Mouse (Mus musculus): Measurements from ENCODE around the gene Cd3eap.

GRCm38 (mm10) chr7:19311991-19312390, 47.3 kb downstream of the Cd3eap start:
- TF ChIP-seq CTCF (IDR thresholded peaks at IDR 0.05 in 2 of 3, conservative IDR thresholded peaks at IDR 0.05 in 1 of 3; ENCODE audit: control insufficient read depth in 1 of 3, insufficient read depth in 1 of 3, low read depth in 2 of 3, low read length in 3 of 3, poor library complexity in 1 of 3, severe bottlenecking in 1 of 3) (no peak), MAZ (IDR thresholded peaks at IDR 0.05; ENCODE audit: low read depth, low read length) (no peak), POLR2AphosphoS5 (IDR thresholded peaks at IDR 0.05; ENCODE audit: borderline replicate concordance, low read depth, low read length) (no peak), USF2 (IDR thresholded peaks at IDR 0.05; ENCODE audit: borderline replicate concordance in 1 of 2, insufficient read depth in 1 of 2, low read depth in 1 of 2, low read length in 2 of 2) (no peak), SIN3A (IDR thresholded peaks at IDR 0.05; ENCODE audit: low read length) (no peak), KAT2A (conservative IDR thresholded peaks at IDR 0.05; ENCODE audit: low read depth, low read length) (no peak), BHLHE40 (IDR thresholded peaks at IDR 0.05; ENCODE audit: borderline replicate concordance, low read depth, low read length) (no peak), EP300 (IDR thresholded peaks at IDR 0.05; ENCODE audit: low read depth in 1 of 2, low read length in 2 of 2) (no peak), MAX (IDR thresholded peaks at IDR 0.05; ENCODE audit: low read length) (no peak)

Measured in MEL (cell line).